Mouse (Mus musculus) kidney, adult 8-10 months (tissue): ENCODE measurements around the gene Gcsh.

Source experiments
- DNase-seq, 2 experiments: peaks; one replicate each; pipeline ENCODE4 v3.0.0; 2022

Gcsh gene

GRCm38 (mm10) chr8:116993095-116993867, at the start of gene Gcsh:
TSS of gene Gcsh (minus strand) at chr8:116993537.
- peak; percentile 99 to 100 for DNase-seq

- no peak for DNase-seq
These were observed 46.5 kb upstream of the Gcsh start for GRCm38 (mm10) chr8:117039843-117040242.

GRCm38 (mm10) chr8:117037374-117037935, 44.1 kb upstream of the Gcsh start:
- no peak for DNase-seq

- DNase-seq, result no peak
These were observed 40.1 kb upstream of the Gcsh start for GRCm38 (mm10) chr8:117033393-117033792.

GRCm38 (mm10) chr8:117032609-117033008, 39.3 kb upstream of the Gcsh start:
- no peak for DNase-seq

DNA sequence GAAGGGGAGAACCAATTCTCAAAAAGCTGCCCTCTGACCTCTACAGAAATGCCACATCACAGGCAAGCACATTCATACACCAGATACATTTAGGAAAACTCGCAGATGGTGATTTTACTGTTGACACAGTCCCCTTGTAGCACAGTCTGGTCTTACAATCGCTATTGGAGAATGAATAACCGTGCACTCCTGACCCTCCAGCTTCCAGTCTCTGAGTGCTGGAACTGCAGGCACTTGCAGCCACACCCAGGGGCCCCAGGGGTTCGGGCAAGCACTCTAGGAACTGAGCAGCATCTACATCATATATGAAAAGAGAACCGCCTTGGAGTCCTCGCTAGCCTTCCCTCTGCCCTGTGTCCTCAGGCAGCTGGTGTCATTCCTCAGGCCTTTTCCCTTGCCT, 38.1 kb upstream of the Gcsh start:
- DNase-seq, result no peak

GRCm38 (mm10) chr8:117028686-117029085, 35.3 kb upstream of the Gcsh start:
- no peak for DNase-seq

DNA sequence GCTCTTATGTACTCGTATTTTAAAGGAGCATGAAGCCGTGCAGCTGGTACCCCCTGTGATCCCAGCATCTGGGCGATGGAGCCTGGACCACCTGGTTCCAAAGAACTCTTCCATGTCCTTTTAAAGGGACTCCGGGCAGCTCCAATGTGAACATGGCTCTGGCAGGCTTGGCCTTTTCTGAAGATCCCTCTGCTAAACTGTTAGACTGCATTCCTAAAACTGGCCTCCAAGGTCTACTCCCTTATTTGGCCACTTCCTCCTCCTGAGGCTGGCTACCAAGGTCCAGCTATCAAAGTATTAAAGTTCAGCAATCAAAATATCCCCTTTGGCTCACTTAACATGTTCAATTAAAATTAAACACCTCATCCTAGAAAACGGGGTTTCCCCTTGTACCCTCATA, 34.3 kb upstream of the Gcsh start:
- no peak for DNase-seq

GRCm38 (mm10) chr8:117022297-117022993, 29.1 kb upstream of the Gcsh start:
- no peak for DNase-seq

GRCm38 (mm10) chr8:117019323-117020275, 26.3 kb upstream of the Gcsh start:
- no peak for DNase-seq

- DNase-seq, result no peak
These were observed 24.6 kb upstream of the Gcsh start for GRCm38 (mm10) chr8:117017896-117018295.

- no peak for DNase-seq
These were observed 23.7 kb upstream of the Gcsh start for GRCm38 (mm10) chr8:117017006-117017405.

DNA sequence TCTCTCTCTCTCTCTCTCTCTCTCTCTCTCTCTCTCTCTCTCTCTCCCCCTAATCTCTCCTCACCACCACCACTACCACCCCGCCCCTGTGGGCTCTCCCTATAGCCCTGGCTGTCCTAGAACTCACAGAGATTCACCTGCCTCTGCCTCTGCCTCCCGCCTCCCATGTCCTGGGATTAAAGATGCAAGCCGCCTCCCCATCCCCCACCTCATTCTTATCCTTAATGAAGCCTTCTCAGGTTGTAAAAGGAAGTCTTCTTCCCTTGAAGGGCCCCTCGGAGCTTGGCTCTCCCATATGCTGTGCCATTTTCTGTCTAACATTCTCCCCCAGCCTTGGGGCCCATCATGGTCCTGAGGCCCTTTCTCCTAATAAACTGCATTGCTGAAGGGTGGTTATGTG, 22.3 kb upstream of the Gcsh start:
- DNase-seq, result no peak

DNA sequence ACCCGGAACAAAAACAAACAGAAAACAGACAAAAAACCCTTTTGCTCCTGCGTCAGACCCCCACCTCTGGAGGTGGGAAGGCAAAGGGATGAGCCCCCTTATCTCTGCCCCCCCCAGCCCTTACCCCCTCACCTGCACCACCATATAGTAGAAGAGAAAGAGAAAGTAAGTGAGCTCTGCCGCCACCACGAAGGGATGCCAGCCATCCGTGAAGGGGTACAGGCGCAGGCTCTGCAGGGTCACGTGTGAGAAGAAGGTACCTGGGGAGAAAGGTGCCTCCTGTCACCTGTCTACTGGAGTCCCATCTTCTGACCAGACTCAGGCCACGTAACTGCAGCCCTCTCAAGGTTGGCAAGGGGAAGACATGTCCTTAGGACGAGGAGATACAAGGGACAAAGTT, 18.0 kb upstream of the Gcsh start:
- no peak for DNase-seq

GRCm38 (mm10) chr8:116994016-116994716, 829 bp upstream of the Gcsh start:
- DNase-seq, result no peak

GRCm38 (mm10) chr8:116992176-116992971, 963 bp downstream of the Gcsh start:
- peak; percentile 72 to 82 for DNase-seq

DNA sequence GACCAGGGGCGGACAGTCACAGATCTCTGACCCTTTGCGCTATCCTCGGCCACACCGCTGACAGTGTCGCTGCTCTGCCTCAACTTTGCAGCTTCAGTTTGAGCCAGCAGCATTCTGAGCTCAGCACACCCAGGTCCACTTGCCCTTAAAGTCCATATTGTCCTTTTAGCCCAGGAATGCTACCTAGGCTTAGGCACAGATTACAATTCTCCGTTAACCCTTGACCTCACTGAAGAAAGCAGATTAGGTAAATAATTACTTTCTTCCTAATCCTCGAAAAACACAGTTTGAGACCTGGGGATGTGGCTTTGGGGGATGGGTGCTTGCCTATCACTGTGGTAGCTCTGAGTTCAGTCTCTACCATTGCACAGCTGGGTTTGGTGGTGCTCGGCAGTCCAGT, 2.1 kb downstream of the Gcsh start:
- peak; percentile 22 to 52 for DNase-seq

GRCm38 (mm10) chr8:116989842-116990241, 3.5 kb downstream of the Gcsh start:
- no peak for DNase-seq

DNA sequence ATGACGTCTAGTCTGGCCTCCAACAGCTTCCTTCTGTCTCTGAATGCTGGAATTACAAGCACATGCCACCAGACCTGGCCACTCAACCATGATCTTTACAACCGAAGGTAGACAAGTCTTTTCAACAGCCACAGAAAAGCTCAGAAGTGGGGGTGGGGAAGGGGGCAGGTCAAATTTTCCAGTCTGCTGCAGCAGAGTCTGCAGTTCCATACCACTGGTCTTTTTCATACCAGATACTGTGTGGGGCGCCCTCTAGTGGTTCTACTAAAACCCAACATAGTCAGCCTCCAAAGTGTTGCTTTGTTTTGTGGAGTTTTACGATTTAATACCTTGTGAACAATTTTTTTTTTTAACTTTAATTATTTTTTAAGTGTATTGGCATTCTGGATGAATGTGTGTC, 13.2 kb downstream of the Gcsh start:
- DNase-seq, result peak; percentile 52 to 58

DNA sequence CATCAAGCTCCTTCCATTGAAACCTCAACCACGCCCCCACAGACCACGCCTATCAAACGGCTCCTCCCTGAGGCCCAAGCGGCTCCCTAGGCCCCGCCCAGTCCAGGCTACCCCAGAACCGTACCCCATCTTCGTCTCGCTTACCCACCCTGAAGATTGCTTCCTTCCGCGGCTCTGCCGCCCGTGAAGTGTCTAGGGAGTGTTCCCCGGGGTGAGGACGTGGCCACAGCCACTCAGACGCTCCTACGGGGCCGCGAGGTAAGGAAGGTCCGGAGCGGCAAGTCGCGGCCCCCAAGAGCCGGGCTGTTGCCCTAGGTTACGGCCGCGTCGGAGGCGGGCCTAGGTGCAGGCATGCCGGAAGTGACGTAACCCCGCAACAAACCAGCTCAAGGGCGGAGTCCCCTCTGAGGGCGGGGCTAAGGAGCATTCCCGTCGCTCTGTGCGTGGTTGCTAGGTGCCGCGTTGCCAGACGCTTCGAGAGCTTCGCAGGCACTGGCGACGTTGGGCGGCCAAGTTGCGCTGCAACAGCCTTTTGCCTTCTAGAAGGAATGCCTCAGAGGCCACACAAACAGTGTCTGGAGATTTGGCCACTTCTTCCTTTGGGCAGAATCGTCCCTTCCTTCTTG, 14.6 kb downstream of the Gcsh start, which contains the start of gene 1700030J22Rik:
1700030J22Rik (minus strand) TSS at position 329 of the 626 bp plus-strand sequence.
- peak; percentile 98 for DNase-seq

- no peak for DNase-seq
These were observed 15.3 kb downstream of the Gcsh start for GRCm38 (mm10) chr8:116978052-116978451.
